Mouse (Mus musculus) forebrain, embryonic 15.5 days (tissue): Measurements from ENCODE around the gene Sbf1. TPM values are rescaled to one million over a fixed set of nuclear protein-coding genes. Genes with fewer than 3 reads are reported as not detected.

Experiments
- ATAC-seq: fragments of 200-750 bp; cut with Nextera tagmentation; replicated peaks from 2 replicates; pipeline ENCODE4 v1.8.0; 2017; ENCODE audit warnings: mild to moderate bottlenecking, moderate TSS enrichment, moderate library complexity
- H3K27ac ChIP-seq: fragments of 300-500 bp; sonication (generic); replicated peaks from 2 replicates; pipeline ENCODE4 v1.5.1; 2015; ENCODE audit warnings: mild to moderate bottlenecking, inconsistent platforms
- H3K27me3 ChIP-seq: fragments of 300-500 bp; sonication (generic); 2 replicates; pipeline ENCODE4 v1.6.1; 2015; ENCODE audit warnings: inconsistent platforms
- H3K36me3 ChIP-seq: fragments of 300-500 bp; sonication (generic); 2 replicates; pipeline ENCODE4 v1.6.1; 2015; ENCODE audit warnings: mild to moderate bottlenecking, inconsistent platforms
- H3K4me1 ChIP-seq: fragments of 300-500 bp; sonication (generic); 2 replicates; pipeline ENCODE4 v1.6.1; 2015; ENCODE audit warnings: inconsistent platforms
- H3K4me2 ChIP-seq: fragments of 300-500 bp; sonication (generic); replicated peaks from 2 replicates; pipeline ENCODE4 v1.6.1; 2015; ENCODE audit warnings: mild to moderate bottlenecking, inconsistent platforms
- H3K4me3 ChIP-seq: fragments of 300-500 bp; sonication (generic); 2 replicates; pipeline ENCODE4 v1.5.1; 2015; ENCODE audit warnings: mild to moderate bottlenecking, inconsistent platforms
- H3K9ac ChIP-seq: fragments of 300-500 bp; sonication (generic); replicated peaks from 2 replicates; pipeline ENCODE4 v1.6.1; 2015; ENCODE audit warnings: mild to moderate bottlenecking, inconsistent platforms
- H3K9me3 ChIP-seq: fragments of 300-500 bp; sonication (generic); 2 replicates; pipeline ENCODE4 v1.6.1; 2016; ENCODE audit warnings: inconsistent platforms
- WGBS: fragments of 180-500 bp; shearing (Covaris S2); methylation state at CpG from one replicate; pipeline ENCODE4 v1.1.7; 2015; ENCODE audit warnings: mixed read lengths; 5-methylcytosine and 5-hydroxymethylcytosine counted together
- microRNA-seq: library from miRNA; unstranded; fragments of <30 nt; microRNA quantifications from one replicate; pipeline ENCODE4, GENCODE M21; 2016
- polyA plus RNA-seq: library from polyadenylated mRNA; unstranded; fragments of >200 nt; fragmentation: Nextera tagmentation; extraction: Ambion mirVana; gene quantifications from 2 replicates; pipeline ENCODE4 v1.2.1, GENCODE M21; 2015

The Sbf1 gene
- polyA plus RNA-seq, 1 experiment from 2014 or later = 79.0 TPM

- Histone ChIP-seq H3K27me3 (no peaks in the 10 kb centered on the region), H3K4me1 (peaks cover 13% of the 10 kb centered on the region), H3K4me3 (no peak overlapping the region), H3K9me3 (no peaks in the 10 kb centered on the region), H3K36me3 (peaks cover 55% of the 10 kb centered on the region), H3K4me2 (no peak overlapping the region), H3K27ac (no peak overlapping the region), H3K9ac (no peak overlapping the region)
- WGBS = 98% methylated on average over 5 of the region's 5 CpGs
- ATAC-seq = no peak
Observed at GRCm38 (mm10) chr15:89258997-89259396, 56.1 kb downstream of the Sbf1 start.

- H3K27ac ChIP-seq = peak overlapping the region; percentile 45
- no peak overlapping the region for H3K9ac ChIP-seq
- 0 out of 2 replicates have a peak, but pooled peaks have one; percentile 46 for ATAC-seq
- H3K36me3 ChIP-seq = peaks cover 47% of the 10 kb centered on the region
- H3K4me1 ChIP-seq = peaks cover 13% of the 10 kb centered on the region
- 4% methylated on average over 4 of the region's 4 CpGs for WGBS
- H3K4me2 ChIP-seq = no peak overlapping the region
- no peaks in the 10 kb centered on the region for H3K9me3 ChIP-seq
- H3K4me3 ChIP-seq = no peak overlapping the region
- H3K27me3 ChIP-seq = no peaks in the 10 kb centered on the region
Observed at GRCm38 (mm10) chr15:89255330-89255729, 59.8 kb downstream of the Sbf1 start.

GRCm38 (mm10) chr15:89249063-89249462 lies 66.0 kb downstream of the Sbf1 start:
- Histone ChIP-seq H3K4me3 (no peak overlapping the region), H3K9me3 (no peaks in the 10 kb centered on the region), H3K4me2 (no peak overlapping the region), H3K36me3 (peaks cover 40% of the 10 kb centered on the region), H3K4me1 (no peaks in the 10 kb centered on the region), H3K27me3 (no peaks in the 10 kb centered on the region), H3K27ac (no peak overlapping the region), H3K9ac (no peak overlapping the region)
- ATAC-seq = no peak
- WGBS = 91% methylated on average over 6 of the region's 6 CpGs

GRCm38 (mm10) chr15:89241025-89241424 lies 74.1 kb downstream of the Sbf1 start:
- H3K4me2 ChIP-seq = no peak overlapping the region
- no peak for ATAC-seq
- 67% methylated on average over 2 of the region's 2 CpGs for WGBS
- H3K27me3 ChIP-seq = no peaks in the 10 kb centered on the region
- no peaks in the 10 kb centered on the region for H3K9me3 ChIP-seq
- H3K9ac ChIP-seq = no peak overlapping the region
- peaks cover 2% of the 10 kb centered on the region; the same call in 1 of the 2 replicates for H3K4me1 ChIP-seq
- no peak overlapping the region for H3K4me3 ChIP-seq
- H3K27ac ChIP-seq = no peak overlapping the region
- H3K36me3 ChIP-seq = peaks cover 33% of the 10 kb centered on the region

- no peak for ATAC-seq
- H3K27me3 ChIP-seq = no peaks in the 10 kb centered on the region
- H3K4me1 ChIP-seq = peaks cover 2% of the 10 kb centered on the region; the same call in 1 of the 2 replicates
- H3K9ac ChIP-seq = no peak overlapping the region
- no peak overlapping the region for H3K27ac ChIP-seq
- 54% methylated on average over 3 of the region's 3 CpGs for WGBS
- H3K36me3 ChIP-seq = peaks cover 26% of the 10 kb centered on the region
- no peak overlapping the region for H3K4me3 ChIP-seq
- no peak overlapping the region for H3K4me2 ChIP-seq
- no peaks in the 10 kb centered on the region for H3K9me3 ChIP-seq
Observed at GRCm38 (mm10) chr15:89239751-89240392, 75.2 kb downstream of the Sbf1 start.

Small RNA genes lying within 50 kb of the gene (microRNA-seq; reads per million reads assigned to microRNA genes)
- not detected for gene Mir6959

Other genes with a start within 250 kb of the Sbf1 start
- gene Trabd, start 240.2 kb downstream of the Sbf1 start, polyA plus RNA-seq = 39.3 and 39.9 TPM in 2 replicates
- 25.0 and 26.0 TPM in 2 replicates for gene Selenoo, start 226.2 kb downstream of the Sbf1 start, polyA plus RNA-seq
- gene Tubgcp6, start 192.2 kb downstream of the Sbf1 start, polyA plus RNA-seq = 17.5 and 17.7 TPM in 2 replicates
- 31.5 and 38.6 TPM in 2 replicates for gene Hdac10, start 186.6 kb downstream of the Sbf1 start, polyA plus RNA-seq
- gene Mapk12, start 174.6 kb downstream of the Sbf1 start, polyA plus RNA-seq = 5.5 and 5.8 TPM in 2 replicates
- gene Mapk11, start 165.7 kb downstream of the Sbf1 start, polyA plus RNA-seq = 42.8 and 42.9 TPM in 2 replicates
- gene Plxnb2, start 134.5 kb downstream of the Sbf1 start, polyA plus RNA-seq = 113 and 118 TPM in 2 replicates
- 58.5 and 62.2 TPM in 2 replicates for gene Dennd6b, start 118.8 kb downstream of the Sbf1 start, polyA plus RNA-seq
- gene Ppp6r2, start 103.8 kb downstream of the Sbf1 start, polyA plus RNA-seq = 79.8 and 83.6 TPM in 2 replicates
- gene Adm2, start 7.4 kb upstream of the Sbf1 start, polyA plus RNA-seq = not detected in 2 replicates
- gene Miox, start 19.1 kb upstream of the Sbf1 start, polyA plus RNA-seq = not detected in 2 replicates
- gene Lmf2, start 40.3 kb upstream of the Sbf1 start, polyA plus RNA-seq = 31.6 and 33.0 TPM in 2 replicates
- 127 and 149 TPM in 2 replicates for gene Ncaph2, start 40.4 kb upstream of the Sbf1 start, polyA plus RNA-seq
- 9.0 and 10.2 TPM in 2 replicates for gene Sco2, start 58.5 kb upstream of the Sbf1 start, polyA plus RNA-seq
- 1.8 and 2.4 TPM in 2 replicates for gene Tymp, start 61.7 kb upstream of the Sbf1 start, polyA plus RNA-seq
- 1.8 and 4.0 TPM in 2 replicates for gene Odf3b, start 64.0 kb upstream of the Sbf1 start, polyA plus RNA-seq
- not detected in 2 replicates for gene Klhdc7b, start 69.6 kb upstream of the Sbf1 start, polyA plus RNA-seq
- not detected in 2 replicates for gene Syce3, start 95.2 kb upstream of the Sbf1 start, polyA plus RNA-seq
- 0.52 and 0.95 TPM in 2 replicates for gene Cpt1b, start 110.6 kb upstream of the Sbf1 start, polyA plus RNA-seq
- 5.5 and 6.4 TPM in 2 replicates for gene C730034F03Rik, start 114.3 kb upstream of the Sbf1 start, polyA plus RNA-seq
- gene Gm44502, start 114.4 kb upstream of the Sbf1 start, polyA plus RNA-seq = 0.29 TPM in 1 of 2 replicates, not detected in the other
- gene Chkb, start 114.6 kb upstream of the Sbf1 start, polyA plus RNA-seq = 70.5 and 75.8 TPM in 2 replicates
- gene Mapk8ip2, start 138.6 kb upstream of the Sbf1 start, polyA plus RNA-seq = 65.0 and 68.2 TPM in 2 replicates
- gene Arsa, start 162.1 kb upstream of the Sbf1 start, polyA plus RNA-seq = 23.6 and 23.8 TPM in 2 replicates
- gene Shank3, start 184.3 kb upstream of the Sbf1 start, polyA plus RNA-seq = 10.7 and 13.0 TPM in 2 replicates